ENCODE assay signal across 27 mouse cellular contexts in the genomic region with DNA sequence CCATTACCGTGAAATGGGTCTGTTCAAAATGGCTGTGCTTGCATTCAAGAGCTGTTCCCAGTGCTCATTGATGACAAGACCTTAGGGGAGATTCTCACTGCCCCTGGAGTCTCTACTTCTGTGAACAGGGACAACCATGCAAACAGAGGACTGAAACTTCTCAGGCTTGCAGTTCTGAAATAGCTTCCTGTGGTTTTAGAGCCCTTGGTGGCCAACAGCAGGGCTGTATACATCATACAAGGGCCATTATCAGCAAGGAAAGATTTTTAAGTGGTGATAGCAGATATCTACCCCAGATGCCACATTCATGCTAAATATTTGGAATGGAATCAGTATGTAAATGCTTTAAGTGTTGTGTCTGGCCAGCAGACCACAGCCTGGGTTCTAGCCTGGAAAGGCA. TPM values are rescaled to one million over a fixed set of nuclear protein-coding genes. Genes with fewer than 3 reads are reported as not detected.
DNase-seq lines count a peak whose midpoint lies in the region; ATAC-seq and TF ChIP-seq lines count a peak whose summit lies in the region.
"Had no signal": no experiment of that assay in that cellular context is flagged by ENCODE, and none has a peak within 500 bp of the region (broad histone marks: within the 10 kb centered on the region; RNA-seq: fewer than 3 reads in every experiment).

No protein-coding gene starts in this region.

- TF ChIP-seq CTCF in stomach, postnatal 0 days (IDR thresholded peaks at IDR 0.05; ENCODE audit: low read depth): no peak
- TF ChIP-seq CTCF in liver, embryonic 14.5 days (IDR thresholded peaks at IDR 0.05; ENCODE audit: low read depth): no peak

- H3K27ac ChIP-seq in liver, embryonic 12.5 days: 0 out of 2 replicates have a peak overlapping the region, but pooled peaks have one; percentile 6
- H3K27ac ChIP-seq in liver, embryonic 11.5 days (ENCODE audit: low read depth, low read length): no peak overlapping the region
- no peak overlapping the region for H3K27ac ChIP-seq in stomach, embryonic 15.5 days
- H3K27ac ChIP-seq in stomach, postnatal 0 days (replicated peaks): no peak overlapping the region
- no peak overlapping the region for H3K27ac ChIP-seq in liver, embryonic 14.5 days
- H3K27ac ChIP-seq: embryonic facial prominence, embryonic 10.5 days; forebrain, embryonic 13.5 days; heart, embryonic 13.5 days had no signal

- no peak for DNase-seq in liver, embryonic 11.5 days (ENCODE audit: low spot score)
- DNase-seq in stomach, postnatal 0 days (ENCODE audit: low spot score): no peak
- DNase-seq in liver, embryonic 14.5 days (ENCODE audit: low read depth in 3 of 3, low spot score in 3 of 3): no peak
- no peak for DNase-seq in right cerebral cortex, postnatal 4 days
- no peak for DNase-seq in heart, adult 18-20 months
- DNase-seq: adrenal gland, postnatal 14 days; cerebellum, adult 11-12 months; cerebellum, adult 9-10 months; cerebellum, postnatal 25 days; forebrain, postnatal 0 days; gastrocnemius, postnatal 14 days; heart, postnatal 36 days had no signal

- no peak for TF ChIP-seq EP300 in stomach, postnatal 0 days (optimal IDR thresholded peaks at IDR 0.05)
- TF ChIP-seq EP300 in liver, embryonic 14.5 days (IDR thresholded peaks at IDR 0.05; ENCODE audit: low read depth): no peak

- no peaks in the 10 kb centered on the region for H3K36me3 ChIP-seq in liver, embryonic 12.5 days
- H3K36me3 ChIP-seq in liver, embryonic 11.5 days (ENCODE audit: control insufficient read depth, insufficient read depth, low read length): no peaks in the 10 kb centered on the region
- no peaks in the 10 kb centered on the region for H3K36me3 ChIP-seq in stomach, embryonic 15.5 days
- no peaks in the 10 kb centered on the region for H3K36me3 ChIP-seq in stomach, postnatal 0 days (ENCODE audit: control insufficient read depth, insufficient read depth, low read length)
- H3K36me3 ChIP-seq in liver, embryonic 14.5 days (replicated peaks; ENCODE audit: control insufficient read depth, insufficient read depth, low read depth): no peaks in the 10 kb centered on the region
- H3K36me3 ChIP-seq: embryonic facial prominence, embryonic 10.5 days; heart, embryonic 13.5 days had no signal

- no peak for ATAC-seq in liver, embryonic 12.5 days
- no peak for ATAC-seq in liver, embryonic 11.5 days (replicated peaks; ENCODE audit: low FRiP score)
- ATAC-seq in stomach, embryonic 15.5 days (ENCODE audit: insufficient read depth, low FRiP score, low read depth): no peak
- ATAC-seq in stomach, postnatal 0 days (ENCODE audit: low FRiP score, low TSS enrichment): no peak
- ATAC-seq in liver, embryonic 14.5 days (ENCODE audit: insufficient read depth): peak; percentile 33; the same call in 1 of the 2 replicates
- no peak for ATAC-seq in megakaryocyte, adult 5-6 weeks (ENCODE audit: poor library complexity, severe bottlenecking)
- ATAC-seq: activated CD4-positive, CD25-positive, alpha-beta regulatory T cell, adult 4 months; forebrain, embryonic 13.5 days; forebrain, postnatal 0 days; Patski had no signal

- no peak overlapping the region for H3K9ac ChIP-seq in liver, embryonic 12.5 days
- H3K9ac ChIP-seq in liver, embryonic 11.5 days (ENCODE audit: low read depth, low read length): no peak overlapping the region
- no peak overlapping the region for H3K9ac ChIP-seq in stomach, embryonic 15.5 days
- H3K9ac ChIP-seq in stomach, postnatal 0 days (ENCODE audit: low read length): no peak overlapping the region
- H3K9ac ChIP-seq in liver, embryonic 14.5 days (replicated peaks): no peak overlapping the region
- H3K9ac ChIP-seq: forebrain, embryonic 13.5 days; forebrain, postnatal 0 days; heart, embryonic 13.5 days had no signal

- WGBS in liver, embryonic 12.5 days (ENCODE audit: insufficient replicate concordance): 81% methylated on average over 1 of the region's 1 CpGs
- WGBS in liver, embryonic 11.5 days: 91% methylated on average over 1 of the region's 1 CpGs
- 91% methylated on average over 1 of the region's 1 CpGs for WGBS in stomach, embryonic 15.5 days
- WGBS in stomach, postnatal 0 days: 97% methylated on average over 1 of the region's 1 CpGs
- WGBS in liver, embryonic 14.5 days (ENCODE audit: insufficient replicate concordance): 69% methylated on average over 1 of the region's 1 CpGs

- H3K4me1 ChIP-seq in liver, embryonic 12.5 days: peaks cover 7% of the 10 kb centered on the region; the same call in 1 of the 2 replicates
- no peaks in the 10 kb centered on the region for H3K4me1 ChIP-seq in liver, embryonic 11.5 days (replicated peaks; ENCODE audit: control insufficient read depth, insufficient read depth, low read length)
- 0 out of 2 replicates have a peak, but pooled peaks cover 2% of the 10 kb centered on the region for H3K4me1 ChIP-seq in stomach, embryonic 15.5 days
- H3K4me1 ChIP-seq in stomach, postnatal 0 days (replicated peaks; ENCODE audit: control insufficient read depth, insufficient read depth): no peaks in the 10 kb centered on the region
- peaks cover 0 to 8% of the 10 kb centered on the region in 2 experiments; a peak in 2 of 4 replicates for H3K4me1 ChIP-seq in liver, embryonic 14.5 days (replicated peaks; ENCODE audit: control insufficient read depth in 2 of 2, insufficient read depth in 2 of 2, low read length in 1 of 2)
- H3K4me1 ChIP-seq: embryonic facial prominence, embryonic 10.5 days; forebrain, embryonic 13.5 days had no signal

- peak overlapping the region; percentile 10; the same call in 1 of the 2 replicates for H3K4me2 ChIP-seq in liver, embryonic 12.5 days
- no peak overlapping the region for H3K4me2 ChIP-seq in liver, embryonic 11.5 days
- 0 out of 2 replicates have a peak overlapping the region, but pooled peaks have one; percentile 6 for H3K4me2 ChIP-seq in stomach, embryonic 15.5 days
- no peak overlapping the region for H3K4me2 ChIP-seq in stomach, postnatal 0 days (replicated peaks; ENCODE audit: low read depth)
- no peak overlapping the region for H3K4me2 ChIP-seq in liver, embryonic 14.5 days (ENCODE audit: low read depth)
- H3K4me2 ChIP-seq: forebrain, embryonic 13.5 days; heart, embryonic 13.5 days had no signal

- no peaks in the 10 kb centered on the region for H3K27me3 ChIP-seq in liver, embryonic 12.5 days (replicated peaks)
- H3K27me3 ChIP-seq in liver, embryonic 11.5 days (replicated peaks; ENCODE audit: control insufficient read depth, insufficient read depth, low read length): no peaks in the 10 kb centered on the region
- H3K27me3 ChIP-seq in stomach, embryonic 15.5 days (replicated peaks): no peaks in the 10 kb centered on the region
- H3K27me3 ChIP-seq in stomach, postnatal 0 days (ENCODE audit: control insufficient read depth, insufficient read depth, low read length): no peaks in the 10 kb centered on the region
- no peaks in the 10 kb centered on the region for H3K27me3 ChIP-seq in liver, embryonic 14.5 days (ENCODE audit: control insufficient read depth, insufficient read depth, low read length)
- H3K27me3 ChIP-seq: forebrain, embryonic 13.5 days; heart, embryonic 13.5 days; Patski had no signal

- H3K4me3 ChIP-seq in liver, embryonic 12.5 days: no peak overlapping the region
- no peak overlapping the region for H3K4me3 ChIP-seq in liver, embryonic 11.5 days (ENCODE audit: low read depth, low read length)
- no peak overlapping the region for H3K4me3 ChIP-seq in stomach, embryonic 15.5 days (replicated peaks)
- H3K4me3 ChIP-seq in stomach, postnatal 0 days (ENCODE audit: low read depth, low read length): no peak overlapping the region
- no peak overlapping the region for H3K4me3 ChIP-seq in liver, embryonic 14.5 days (ENCODE audit: insufficient read depth in 1 of 2, low read depth in 2 of 2, low read length in 2 of 2)
- H3K4me3 ChIP-seq: embryonic facial prominence, embryonic 10.5 days; forebrain, embryonic 13.5 days; heart, embryonic 13.5 days had no signal

- H3K9me3 ChIP-seq in liver, embryonic 12.5 days (replicated peaks): no peaks in the 10 kb centered on the region
- H3K9me3 ChIP-seq in liver, embryonic 11.5 days (ENCODE audit: control insufficient read depth, low read length): no peaks in the 10 kb centered on the region
- H3K9me3 ChIP-seq in stomach, embryonic 15.5 days: no peaks in the 10 kb centered on the region
- no peaks in the 10 kb centered on the region for H3K9me3 ChIP-seq in stomach, postnatal 0 days (ENCODE audit: control insufficient read depth, low read length)
- H3K9me3 ChIP-seq in liver, embryonic 14.5 days (ENCODE audit: control insufficient read depth, low read length): no peaks in the 10 kb centered on the region
- H3K9me3 ChIP-seq: embryonic facial prominence, embryonic 10.5 days; forebrain, embryonic 13.5 days; heart, embryonic 13.5 days had no signal

RNA-seq across cellular contexts. Expression of a gene that starts 9.2 kb away (rescaled TPM):
- polyA plus RNA-seq in liver, embryonic 12.5 days (2016; fragmentation: Nextera tagmentation; extraction: Ambion mirVana): not detected in 2 replicates
- polyA plus RNA-seq in liver, embryonic 11.5 days (2014; fragmentation: Nextera tagmentation; extraction: Ambion mirVana): not detected in 2 replicates
- 2.0 and 3.9 TPM in 2 replicates for polyA plus RNA-seq in stomach, embryonic 15.5 days (2015; fragmentation: Nextera tagmentation; extraction: Ambion mirVana)
- 0.12 and 0.17 TPM in 2 replicates for polyA plus RNA-seq in stomach, postnatal 0 days (2015; fragmentation: Nextera tagmentation; extraction: Ambion mirVana)
- 0.06 and 0.07 TPM in 2 replicates for polyA plus RNA-seq in liver, embryonic 14.5 days (2012; rRNA removed)
- polyA plus RNA-seq in liver, embryonic 14.5 days (2014; fragmentation: Nextera tagmentation; extraction: Ambion mirVana): 0.14 TPM in 1 of 2 replicates, not detected in the other
- total RNA-seq in megakaryocyte, adult 5-6 weeks (2015): not detected in 2 replicates
- not detected in 2 replicates for total RNA-seq in megakaryocyte, adult 5-6 weeks (2017)
- total RNA-seq in heart, adult 18-20 months (2021): under 1 TPM; 0.40 to 0.98 TPM
- total RNA-seq: forebrain, postnatal 0 days; gastrocnemius, adult 18-20 months; gastrocnemius, postnatal 14 days; MEL had no signal
- polyA plus RNA-seq: activated CD4-positive, CD25-positive, alpha-beta regulatory T cell, adult 4 months; C2C12; embryonic facial prominence, embryonic 10.5 days; embryonic facial prominence, embryonic 14.5 days; forebrain, embryonic 13.5 days; forebrain, postnatal 0 days; heart, embryonic 13.5 days; heart, postnatal 0 days; hindbrain, embryonic 11.5 days; Patski had no signal

RNA-seq across cellular contexts. Expression of a gene that starts 29.6 kb away (rescaled TPM):
- polyA plus RNA-seq in liver, embryonic 12.5 days (2016; fragmentation: Nextera tagmentation; extraction: Ambion mirVana): 0.12 TPM in 1 of 2 replicates, not detected in the other
- 0.18 TPM in 1 of 2 replicates, not detected in the other for polyA plus RNA-seq in liver, embryonic 11.5 days (2014; fragmentation: Nextera tagmentation; extraction: Ambion mirVana)
- polyA plus RNA-seq in stomach, embryonic 15.5 days (2015; fragmentation: Nextera tagmentation; extraction: Ambion mirVana): not detected in 2 replicates
- polyA plus RNA-seq in stomach, postnatal 0 days (2015; fragmentation: Nextera tagmentation; extraction: Ambion mirVana): not detected in 2 replicates
- polyA plus RNA-seq in liver, embryonic 14.5 days (2012; rRNA removed): 0.03 and 0.11 TPM in 2 replicates
- 0.14 and 0.55 TPM in 2 replicates for polyA plus RNA-seq in liver, embryonic 14.5 days (2014; fragmentation: Nextera tagmentation; extraction: Ambion mirVana)
- total RNA-seq in megakaryocyte, adult 5-6 weeks (2015): 1.8 and 2.8 TPM in 2 replicates
- 0.81 and 2.6 TPM in 2 replicates for total RNA-seq in megakaryocyte, adult 5-6 weeks (2017)
- total RNA-seq in heart, adult 18-20 months (2021): not detected
- total RNA-seq: adrenal gland, adult 18-20 months; adrenal gland, postnatal 14 days; forebrain, postnatal 0 days; gastrocnemius, adult 18-20 months; gastrocnemius, postnatal 14 days; heart, postnatal 36 days; MEL had no signal
- polyA plus RNA-seq: C2C12; embryonic facial prominence, embryonic 10.5 days; embryonic facial prominence, embryonic 14.5 days; forebrain, embryonic 13.5 days; forebrain, postnatal 0 days; heart, embryonic 13.5 days; heart, postnatal 0 days; hindbrain, embryonic 11.5 days; Patski had no signal

Comparison
In these comparisons a context has a peak if more than half of its experiments do, and no peak if none do; other contexts are left out.
1. H3K4me2 ChIP-seq: peak in liver, embryonic 12.5 days (single experiment) and stomach, embryonic 15.5 days (single experiment); none in liver, embryonic 11.5 days (single experiment), stomach, postnatal 0 days (single experiment) and liver, embryonic 14.5 days (single experiment).